Mouse (Mus musculus): ENCODE results near the gene Esd. TPM values are rescaled to one million over a fixed set of nuclear protein-coding genes. Genes with fewer than 3 reads are reported as not detected.

The Esd gene
- 243 and 248 TPM in 2 replicates for polyA plus RNA-seq (2014; fragmentation: Nextera tagmentation; extraction: Ambion mirVana)

DNA sequence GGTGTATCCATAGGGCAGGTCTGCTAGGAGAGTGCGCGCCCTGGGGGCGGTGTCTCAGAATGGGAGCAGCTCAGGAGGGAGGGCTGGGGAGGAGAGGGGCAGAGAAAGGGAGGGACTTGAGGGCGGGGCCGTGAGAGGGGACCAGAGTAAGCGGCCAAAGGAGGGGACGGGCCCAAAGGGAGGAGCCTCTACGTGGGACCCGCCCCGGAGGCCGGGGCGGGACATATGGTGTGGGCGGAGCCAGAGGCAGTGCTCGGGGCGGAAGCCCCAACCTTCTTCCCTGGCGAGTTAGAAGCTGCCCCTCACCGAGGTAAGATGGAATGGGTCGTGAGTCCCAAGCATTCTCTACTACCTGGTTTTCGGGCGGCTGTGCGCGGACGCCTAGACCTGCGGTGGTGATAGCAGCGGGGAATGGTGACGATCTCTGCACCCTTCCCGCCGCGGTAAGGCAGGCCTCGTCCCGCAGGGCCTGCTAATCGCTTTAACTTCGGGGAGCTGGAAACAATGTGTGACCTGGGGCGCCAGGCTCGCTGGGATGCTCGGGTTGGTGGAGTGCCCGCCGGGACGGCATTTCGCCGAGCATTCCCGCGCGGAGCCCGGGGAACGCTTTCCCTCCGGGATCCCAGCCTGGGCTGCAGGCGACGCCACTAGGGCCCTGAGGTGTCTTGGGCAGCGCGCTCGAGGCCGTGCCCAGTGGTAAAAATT, at the start of gene Esd:
Gene Esd, plus strand, starts transcription at position 219 of the 705 bp plus-strand sequence.
- WGBS, result under 1% methylated on average over 53 of the region's 53 CpGs
- peak; percentile 98 for ATAC-seq (ENCODE audit: low FRiP score)
- peak; percentile 80 for DNase-seq (ENCODE audit: low spot score)
- H3K4me1 ChIP-seq (replicated peaks; ENCODE audit: control insufficient read depth, insufficient read depth, low read length), result peaks cover 9% of the 10 kb centered on the region
- peak within 1 kb of the TSS; percentile 83 for H3K9ac ChIP-seq
- H3K4me3 ChIP-seq (replicated peaks; ENCODE audit: low read length), result peak within 1 kb of the TSS; percentile 91
- peak within 1 kb of the TSS; percentile 88 for H3K4me2 ChIP-seq (replicated peaks)
- H3K9me3 ChIP-seq (ENCODE audit: control insufficient read depth, low read length), result no peaks in the 10 kb centered on the region
- no peaks in the 10 kb centered on the region for H3K27me3 ChIP-seq (ENCODE audit: control insufficient read depth, insufficient read depth, low read length)
- peaks cover 13% of the 10 kb centered on the region for H3K36me3 ChIP-seq (replicated peaks; ENCODE audit: control insufficient read depth, insufficient read depth)
- peak within 1 kb of the TSS; percentile 65; the same call in 1 of the 2 replicates for H3K27ac ChIP-seq

DNA sequence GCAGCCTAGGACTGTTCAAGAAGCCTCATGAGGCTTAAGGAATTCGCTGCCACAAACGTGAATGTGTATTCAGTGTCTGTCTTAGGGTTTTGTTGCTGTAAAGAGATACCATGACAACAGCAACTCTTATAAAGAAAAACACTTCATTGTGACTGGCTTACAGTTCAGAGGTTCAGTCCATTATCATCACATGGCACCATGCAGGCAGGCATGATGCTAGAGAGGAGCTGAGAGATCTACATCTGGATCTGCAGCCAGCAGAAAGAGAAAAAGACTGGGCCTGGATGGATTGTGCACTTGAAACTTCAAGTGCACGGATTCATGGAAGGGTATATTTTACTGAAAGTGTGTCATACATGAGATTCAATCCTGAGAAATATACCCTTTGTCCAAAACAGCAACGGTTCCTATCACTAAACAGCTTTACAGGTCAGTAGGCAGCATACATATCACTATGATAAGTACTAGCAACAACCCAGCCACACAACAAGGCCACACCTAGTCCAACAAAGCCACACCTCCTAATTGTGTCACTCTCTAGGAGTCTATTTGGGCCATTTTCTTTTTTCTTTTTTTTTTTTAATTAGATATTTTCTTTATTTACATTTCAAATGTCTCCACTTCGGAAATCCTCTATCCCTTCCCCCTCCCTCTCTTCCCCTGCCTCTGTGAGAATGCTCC, 47.7 kb upstream of the Esd start:
- H3K9ac ChIP-seq, result no peak overlapping the region
- H3K4me1 ChIP-seq (replicated peaks; ENCODE audit: control insufficient read depth, insufficient read depth, low read length), result no peaks in the 10 kb centered on the region
- no peak overlapping the region for H3K27ac ChIP-seq
- H3K9me3 ChIP-seq (ENCODE audit: control insufficient read depth, low read length), result no peaks in the 10 kb centered on the region
- H3K4me3 ChIP-seq (replicated peaks; ENCODE audit: low read length), result no peak overlapping the region
- no peaks in the 10 kb centered on the region for H3K36me3 ChIP-seq (replicated peaks; ENCODE audit: control insufficient read depth, insufficient read depth)
- ATAC-seq (ENCODE audit: low FRiP score) (no peak), DNase-seq (ENCODE audit: low spot score) (no peak)
- no peak overlapping the region for H3K4me2 ChIP-seq (replicated peaks)
- 84% methylated on average over 5 of the region's 5 CpGs for WGBS
- H3K27me3 ChIP-seq (ENCODE audit: control insufficient read depth, insufficient read depth, low read length), result no peaks in the 10 kb centered on the region

DNA sequence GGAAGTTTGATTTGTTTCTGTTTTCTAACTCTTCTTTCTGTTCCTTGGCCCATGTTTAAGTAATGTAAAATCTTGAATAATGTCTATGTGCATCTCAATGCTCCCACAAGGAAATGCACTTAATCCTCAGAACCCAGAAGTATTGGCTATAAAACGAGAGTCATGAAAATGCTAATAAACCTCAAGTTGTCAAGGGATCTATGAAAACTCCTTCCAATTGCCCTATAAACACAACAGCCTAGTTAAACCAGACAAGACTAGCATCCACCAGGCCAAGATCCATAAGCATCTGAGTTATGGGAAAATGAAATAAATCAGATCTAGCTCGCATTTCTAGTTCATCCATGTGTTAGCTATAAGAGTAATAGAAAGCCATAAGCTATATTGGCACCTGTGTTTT, 40.1 kb upstream of the Esd start:
- WGBS, result 85% methylated on average over 2 of the region's 2 CpGs
- Histone ChIP-seq H3K9ac (no peak overlapping the region), H3K27me3 (ENCODE audit: control insufficient read depth, insufficient read depth, low read length) (no peaks in the 10 kb centered on the region), H3K4me2 (replicated peaks) (no peak overlapping the region), H3K36me3 (replicated peaks; ENCODE audit: control insufficient read depth, insufficient read depth) (no peaks in the 10 kb centered on the region), H3K9me3 (ENCODE audit: control insufficient read depth, low read length) (no peaks in the 10 kb centered on the region), H3K4me3 (replicated peaks; ENCODE audit: low read length) (no peak overlapping the region), H3K27ac (no peak overlapping the region), H3K4me1 (replicated peaks; ENCODE audit: control insufficient read depth, insufficient read depth, low read length) (0 out of 2 replicates have a peak, but pooled peaks cover 4% of the 10 kb centered on the region)
- ATAC-seq (ENCODE audit: low FRiP score) (no peak), DNase-seq (ENCODE audit: low spot score) (no peak)

DNA sequence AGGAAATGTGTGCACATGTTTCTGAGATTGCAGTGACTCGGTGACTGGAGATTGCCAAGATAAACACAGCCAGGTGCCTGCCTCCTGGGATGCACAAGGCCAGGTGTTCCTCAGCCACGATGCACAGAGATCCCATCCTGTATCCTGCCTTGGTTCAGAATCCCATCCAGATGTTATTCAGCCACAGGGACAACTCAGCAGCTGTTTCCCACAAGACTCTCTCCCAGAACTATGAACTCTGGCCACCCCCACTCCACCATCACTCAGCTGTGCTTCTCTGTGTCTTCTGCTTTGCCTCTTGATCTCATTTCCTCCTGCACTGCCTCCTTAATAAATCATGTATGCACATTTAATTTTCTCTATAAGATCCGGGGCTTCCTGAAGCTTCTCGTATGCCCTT, 35.3 kb upstream of the Esd start:
- H3K27ac ChIP-seq, result peak overlapping the region; percentile 43; the same call in 1 of the 2 replicates

DNA sequence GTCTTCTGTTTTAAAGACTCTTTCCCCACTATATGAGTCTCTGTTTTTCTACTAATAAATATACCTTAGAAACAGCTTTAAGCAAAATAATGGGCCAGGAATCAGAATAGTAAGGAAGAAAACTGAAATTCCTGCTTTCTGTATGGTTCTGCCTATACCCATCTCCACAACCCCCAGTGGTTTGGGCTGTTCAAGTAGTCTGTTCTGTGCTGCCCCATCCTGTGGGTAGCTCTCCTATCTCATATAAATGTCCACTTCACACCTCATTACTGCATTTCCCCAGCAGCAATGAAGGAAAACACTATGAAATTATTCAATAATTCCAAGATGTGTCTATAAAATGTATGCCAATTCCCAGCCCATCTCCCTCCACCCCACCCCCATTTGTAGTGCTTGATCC, 34.7 kb upstream of the Esd start:
- ATAC-seq (ENCODE audit: low FRiP score), result no peak
- no peak for DNase-seq (ENCODE audit: low spot score)
- Histone ChIP-seq H3K4me1 (replicated peaks; ENCODE audit: control insufficient read depth, insufficient read depth, low read length) (0 out of 2 replicates have a peak, but pooled peaks cover 4% of the 10 kb centered on the region), H3K9ac (no peak overlapping the region), H3K27ac (no peak overlapping the region), H3K27me3 (ENCODE audit: control insufficient read depth, insufficient read depth, low read length) (no peaks in the 10 kb centered on the region), H3K4me3 (replicated peaks; ENCODE audit: low read length) (no peak overlapping the region), H3K9me3 (ENCODE audit: control insufficient read depth, low read length) (no peaks in the 10 kb centered on the region), H3K4me2 (replicated peaks) (no peak overlapping the region), H3K36me3 (replicated peaks; ENCODE audit: control insufficient read depth, insufficient read depth) (no peaks in the 10 kb centered on the region)

More for the DNA sequence above, 35.3 kb upstream of the Esd start:
- H3K4me3 ChIP-seq (replicated peaks; ENCODE audit: low read length), result no peak overlapping the region
- ATAC-seq (ENCODE audit: low FRiP score) (no peak), DNase-seq (ENCODE audit: low spot score) (no peak)
- H3K9me3 ChIP-seq (ENCODE audit: control insufficient read depth, low read length), result no peaks in the 10 kb centered on the region
- H3K36me3 ChIP-seq (replicated peaks; ENCODE audit: control insufficient read depth, insufficient read depth), result no peaks in the 10 kb centered on the region
- no peak overlapping the region for H3K4me2 ChIP-seq (replicated peaks)
- no peak overlapping the region for H3K9ac ChIP-seq
- 55% methylated on average over 4 of the region's 4 CpGs for WGBS
- no peaks in the 10 kb centered on the region for H3K27me3 ChIP-seq (ENCODE audit: control insufficient read depth, insufficient read depth, low read length)
- 0 out of 2 replicates have a peak, but pooled peaks cover 4% of the 10 kb centered on the region for H3K4me1 ChIP-seq (replicated peaks; ENCODE audit: control insufficient read depth, insufficient read depth, low read length)

DNA sequence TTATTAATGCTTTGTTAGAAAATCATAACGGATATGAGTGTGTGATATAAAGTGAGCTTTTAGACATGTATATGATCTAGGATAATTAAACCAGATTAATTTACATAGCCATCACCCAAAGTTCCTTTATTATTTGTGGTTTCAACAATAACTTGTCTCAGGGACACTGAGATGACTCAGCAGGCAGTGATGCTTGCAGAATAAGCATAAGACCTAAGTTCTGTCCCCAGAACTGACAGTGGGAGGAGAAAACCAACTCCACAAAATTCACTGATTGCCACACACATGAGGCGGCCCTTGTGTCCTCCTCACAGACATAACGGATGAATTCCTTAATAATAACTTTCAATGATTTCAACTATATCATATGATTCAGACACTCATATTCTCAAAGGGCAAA, 32.9 kb upstream of the Esd start:
- 0 out of 2 replicates have a peak, but pooled peaks cover 4% of the 10 kb centered on the region for H3K4me1 ChIP-seq (replicated peaks; ENCODE audit: control insufficient read depth, insufficient read depth, low read length)
- ATAC-seq (ENCODE audit: low FRiP score) (no peak), DNase-seq (ENCODE audit: low spot score) (no peak)
- H3K4me3 ChIP-seq (replicated peaks; ENCODE audit: low read length), result no peak overlapping the region
- no peaks in the 10 kb centered on the region for H3K36me3 ChIP-seq (replicated peaks; ENCODE audit: control insufficient read depth, insufficient read depth)
- H3K4me2 ChIP-seq (replicated peaks), result no peak overlapping the region
- H3K9me3 ChIP-seq (ENCODE audit: control insufficient read depth, low read length), result no peaks in the 10 kb centered on the region
- WGBS, result 93% methylated on average over 3 of the region's 3 CpGs
- H3K27me3 ChIP-seq (ENCODE audit: control insufficient read depth, insufficient read depth, low read length), result no peaks in the 10 kb centered on the region
- no peak overlapping the region for H3K9ac ChIP-seq
- no peak overlapping the region for H3K27ac ChIP-seq

DNA sequence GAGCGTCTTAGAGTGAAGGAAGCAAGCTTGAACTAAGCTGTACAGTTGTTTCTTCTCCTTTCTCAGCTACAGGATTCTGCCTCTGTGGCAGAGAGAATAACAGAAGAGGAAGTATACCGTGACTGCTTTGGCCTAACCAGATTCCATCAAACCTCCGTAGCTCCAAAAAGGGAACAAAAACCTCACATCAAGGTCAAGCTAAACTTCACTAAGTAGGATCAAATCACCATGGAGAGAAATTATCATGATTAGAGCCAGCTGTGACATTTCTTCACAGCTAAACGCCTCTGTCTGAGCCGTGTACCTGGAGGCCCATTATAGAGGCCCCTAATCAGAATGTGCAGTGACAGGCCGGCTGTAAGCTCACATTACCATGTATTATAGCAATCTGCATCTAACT, 28.2 kb upstream of the Esd start:
- no peaks in the 10 kb centered on the region for H3K27me3 ChIP-seq (ENCODE audit: control insufficient read depth, insufficient read depth, low read length)
- no peak overlapping the region for H3K27ac ChIP-seq
- H3K4me3 ChIP-seq (replicated peaks; ENCODE audit: low read length), result no peak overlapping the region
- H3K36me3 ChIP-seq (replicated peaks; ENCODE audit: control insufficient read depth, insufficient read depth), result no peaks in the 10 kb centered on the region
- H3K9ac ChIP-seq, result no peak overlapping the region
- DNase-seq (ENCODE audit: low spot score) (no peak), ATAC-seq (ENCODE audit: low FRiP score) (no peak)
- no peaks in the 10 kb centered on the region for H3K4me1 ChIP-seq (replicated peaks; ENCODE audit: control insufficient read depth, insufficient read depth, low read length)
- 57% methylated on average over 6 of the region's 6 CpGs for WGBS
- no peak overlapping the region for H3K4me2 ChIP-seq (replicated peaks)
- H3K9me3 ChIP-seq (ENCODE audit: control insufficient read depth, low read length), result no peaks in the 10 kb centered on the region

DNA sequence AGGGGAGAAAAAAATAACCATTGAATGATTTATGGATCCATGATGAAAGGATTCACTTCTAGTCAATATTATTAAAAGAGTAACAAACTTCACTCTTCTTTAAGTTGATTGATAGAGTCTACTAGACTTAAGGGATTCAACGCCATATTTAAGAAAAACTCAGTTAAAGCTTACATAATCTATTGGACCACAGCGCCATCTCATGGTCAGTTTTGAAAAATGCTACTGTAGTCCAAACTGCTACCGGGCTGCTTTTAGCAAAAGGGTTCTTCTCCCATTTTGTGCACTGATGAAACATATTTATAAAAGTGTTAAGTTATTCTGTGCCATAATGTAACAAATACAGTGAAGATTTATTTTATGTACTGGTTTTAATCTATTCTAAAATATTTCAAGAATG, 23.0 kb upstream of the Esd start:
- no peaks in the 10 kb centered on the region for H3K36me3 ChIP-seq (replicated peaks; ENCODE audit: control insufficient read depth, insufficient read depth)
- no peak overlapping the region for H3K9ac ChIP-seq
- no peak overlapping the region for H3K4me3 ChIP-seq (replicated peaks; ENCODE audit: low read length)
- 27% methylated on average over 3 of the region's 3 CpGs for WGBS
- no peak overlapping the region for H3K27ac ChIP-seq
- no peaks in the 10 kb centered on the region for H3K9me3 ChIP-seq (ENCODE audit: control insufficient read depth, low read length)
- peak; percentile 82 for DNase-seq (ENCODE audit: low spot score)
- no peaks in the 10 kb centered on the region for H3K4me1 ChIP-seq (replicated peaks; ENCODE audit: control insufficient read depth, insufficient read depth, low read length)
- ATAC-seq (ENCODE audit: low FRiP score), result no peak
- H3K27me3 ChIP-seq (ENCODE audit: control insufficient read depth, insufficient read depth, low read length), result no peaks in the 10 kb centered on the region
- no peak overlapping the region for H3K4me2 ChIP-seq (replicated peaks)

DNA sequence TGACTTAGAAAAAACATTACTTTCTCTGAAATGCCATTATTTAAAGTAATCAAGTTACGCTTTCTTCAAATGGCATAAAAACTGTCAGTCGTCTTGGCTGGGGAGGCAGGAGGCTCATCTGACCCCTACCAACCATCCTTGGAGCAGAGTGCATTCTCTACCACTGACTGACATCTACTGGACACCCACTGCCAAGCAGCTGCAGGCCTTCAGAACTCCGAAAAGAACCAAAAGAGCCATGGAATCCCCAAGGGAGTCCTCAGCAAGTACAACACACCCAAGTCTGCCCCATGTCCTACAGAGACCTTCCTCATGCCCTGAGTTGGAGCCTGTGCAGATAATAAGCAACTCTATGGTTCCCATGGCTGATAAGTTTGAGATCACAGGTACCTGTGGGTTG, 8.6 kb upstream of the Esd start:
- Histone ChIP-seq H3K36me3 (replicated peaks; ENCODE audit: control insufficient read depth, insufficient read depth) (no peaks in the 10 kb centered on the region), H3K4me1 (replicated peaks; ENCODE audit: control insufficient read depth, insufficient read depth, low read length) (no peaks in the 10 kb centered on the region), H3K4me3 (replicated peaks; ENCODE audit: low read length) (no peak overlapping the region), H3K4me2 (replicated peaks) (no peak overlapping the region), H3K9me3 (ENCODE audit: control insufficient read depth, low read length) (no peaks in the 10 kb centered on the region), H3K27ac (no peak overlapping the region), H3K27me3 (ENCODE audit: control insufficient read depth, insufficient read depth, low read length) (no peaks in the 10 kb centered on the region), H3K9ac (no peak overlapping the region)
- WGBS, result 84% methylated on average over 3 of the region's 3 CpGs
- no peak for ATAC-seq (ENCODE audit: low FRiP score)
- DNase-seq (ENCODE audit: low spot score), result no peak
